Mouse (Mus musculus): ENCODE measurements at regions not wholly inside any gene's neighbourhood (a gene's known extent, or its start where the extent isn't known, plus 50 kb on each side); places are given as distances from the start of the nearest gene placed in this dataset.

DNA sequence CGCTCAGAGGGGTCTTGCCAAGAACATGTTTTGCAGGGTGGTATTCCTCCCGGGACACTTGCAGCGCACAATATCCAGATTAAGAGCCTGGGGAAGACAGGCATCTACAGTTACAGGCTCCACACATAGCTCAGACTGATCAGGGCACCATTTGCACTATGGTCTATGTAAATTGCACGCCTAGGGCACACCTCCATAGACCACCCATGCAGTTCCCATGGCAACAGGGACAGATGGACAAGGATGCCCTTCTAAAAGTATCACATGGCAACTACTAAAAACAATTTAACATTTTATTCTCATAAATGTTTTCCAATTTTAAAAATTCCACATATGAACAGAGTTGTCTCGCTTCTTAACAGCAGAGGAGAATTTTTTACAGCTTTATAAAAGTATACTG, 158.7 kb upstream of the Actbl2 start:
- 77% methylated on average over 5 of the region's 5 CpGs for WGBS
- H3K27me3 ChIP-seq: no peaks in the 10 kb centered on the region
- no peak for ATAC-seq (ENCODE audit: insufficient number of reproducible peaks, low FRiP score, low TSS enrichment, low read depth)

GRCm38 (mm10) chr13:111097336-111097735, 157.5 kb upstream of the Actbl2 start:
- H3K27ac ChIP-seq: no peak overlapping the region
- ATAC-seq (ENCODE audit: insufficient number of reproducible peaks, low FRiP score, low TSS enrichment, low read depth): no peak
- no peaks in the 10 kb centered on the region for H3K9me3 ChIP-seq
- H3K4me3 ChIP-seq: no peak overlapping the region
- H3K4me1 ChIP-seq: no peaks in the 10 kb centered on the region
- H3K9ac ChIP-seq: no peak overlapping the region
- H3K27me3 ChIP-seq: no peaks in the 10 kb centered on the region
- no peaks in the 10 kb centered on the region for H3K36me3 ChIP-seq
- 79% methylated on average over 4 of the region's 4 CpGs for WGBS
- H3K4me2 ChIP-seq: no peak overlapping the region

More for the DNA sequence above, 158.7 kb upstream of the Actbl2 start:
- Histone ChIP-seq H3K27ac (no peak overlapping the region), H3K36me3 (no peaks in the 10 kb centered on the region), H3K9me3 (no peaks in the 10 kb centered on the region), H3K9ac (no peak overlapping the region), H3K4me3 (no peak overlapping the region), H3K4me2 (no peak overlapping the region), H3K4me1 (no peaks in the 10 kb centered on the region)

DNA sequence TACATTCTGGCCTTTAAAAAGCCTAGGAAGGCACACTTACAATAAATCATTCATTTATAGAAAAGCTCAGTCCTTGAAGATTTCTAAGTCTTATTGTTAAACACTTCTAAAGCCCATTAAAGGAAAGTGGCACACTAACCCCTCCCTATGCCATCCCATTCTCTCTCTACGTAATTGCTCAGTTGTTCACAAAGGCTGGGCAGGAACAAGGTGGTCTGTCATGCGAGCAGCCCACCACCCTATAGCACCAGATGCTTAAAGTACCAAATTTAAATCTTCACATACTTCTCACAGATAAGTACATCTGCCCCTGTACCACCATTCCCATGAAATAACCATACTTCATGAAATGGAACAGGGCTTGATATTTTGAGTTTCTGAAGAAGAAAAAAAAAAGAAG, 156.1 kb upstream of the Actbl2 start:
- Histone ChIP-seq H3K4me1 (no peaks in the 10 kb centered on the region), H3K9me3 (no peaks in the 10 kb centered on the region), H3K9ac (no peak overlapping the region), H3K4me2 (no peak overlapping the region), H3K36me3 (no peaks in the 10 kb centered on the region), H3K27me3 (no peaks in the 10 kb centered on the region), H3K4me3 (no peak overlapping the region), H3K27ac (no peak overlapping the region)
- no peak for ATAC-seq (ENCODE audit: insufficient number of reproducible peaks, low FRiP score, low TSS enrichment, low read depth)
- 84% methylated on average over 2 of the region's 2 CpGs for WGBS

- WGBS: 82% methylated on average over 6 of the region's 6 CpGs
Measured at GRCm38 (mm10) chr13:111099252-111099651, 155.6 kb upstream of the Actbl2 start.

GRCm38 (mm10) chr13:111100448-111100847, 154.4 kb upstream of the Actbl2 start:
- H3K4me1 ChIP-seq: no peaks in the 10 kb centered on the region
- 84% methylated on average over 1 of the region's 1 CpGs for WGBS
- no peaks in the 10 kb centered on the region for H3K36me3 ChIP-seq
- H3K27me3 ChIP-seq: no peaks in the 10 kb centered on the region
- no peak overlapping the region for H3K4me2 ChIP-seq
- H3K9ac ChIP-seq: no peak overlapping the region
- H3K27ac ChIP-seq: no peak overlapping the region
- no peak for ATAC-seq (ENCODE audit: insufficient number of reproducible peaks, low FRiP score, low TSS enrichment, low read depth)
- no peak overlapping the region for H3K4me3 ChIP-seq
- H3K9me3 ChIP-seq: no peaks in the 10 kb centered on the region

More at GRCm38 (mm10) chr13:111099252-111099651, 155.6 kb upstream of the Actbl2 start:
- no peaks in the 10 kb centered on the region for H3K9me3 ChIP-seq
- H3K4me3 ChIP-seq: no peak overlapping the region
- no peak overlapping the region for H3K9ac ChIP-seq
- ATAC-seq (ENCODE audit: insufficient number of reproducible peaks, low FRiP score, low TSS enrichment, low read depth): no peak
- no peaks in the 10 kb centered on the region for H3K36me3 ChIP-seq
- no peak overlapping the region for H3K4me2 ChIP-seq
- no peaks in the 10 kb centered on the region for H3K4me1 ChIP-seq
- no peak overlapping the region for H3K27ac ChIP-seq
- H3K27me3 ChIP-seq: no peaks in the 10 kb centered on the region

DNA sequence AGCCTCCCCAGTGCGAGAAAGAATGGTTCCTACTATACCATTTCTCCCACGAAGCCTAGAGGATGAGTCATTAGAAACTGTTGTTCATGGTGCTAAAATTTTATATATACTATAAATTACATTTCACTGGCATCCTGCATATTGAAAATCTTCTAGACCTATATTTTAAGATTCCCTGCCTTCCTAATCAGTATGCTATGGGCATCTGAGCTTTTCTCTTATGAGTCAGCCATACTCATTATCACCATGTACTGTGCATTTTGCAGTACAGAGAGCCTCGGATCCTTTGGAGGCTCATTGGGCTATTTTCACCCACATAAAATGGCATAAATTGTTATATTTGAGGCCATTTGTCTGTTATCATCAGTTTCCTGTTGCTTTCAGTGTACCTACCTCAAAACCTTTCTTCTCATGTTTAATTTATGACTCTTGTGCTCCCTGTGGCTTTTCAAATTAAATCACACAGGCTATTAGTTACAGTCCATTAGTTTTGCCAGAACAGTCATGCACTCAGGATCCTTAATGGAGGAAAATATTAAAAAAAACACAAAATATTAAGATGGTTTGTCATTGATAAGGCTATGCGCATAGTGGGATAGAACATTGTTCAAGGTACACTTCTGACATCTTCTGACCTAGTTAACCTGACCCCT, 150.1 kb upstream of the Actbl2 start:
- no peak overlapping the region for H3K9ac ChIP-seq
- H3K4me2 ChIP-seq: no peak overlapping the region
- WGBS: 71% methylated on average over 4 of the region's 4 CpGs
- H3K27me3 ChIP-seq: no peaks in the 10 kb centered on the region
- H3K9me3 ChIP-seq: no peaks in the 10 kb centered on the region
- ATAC-seq (ENCODE audit: insufficient number of reproducible peaks, low FRiP score, low TSS enrichment, low read depth): no peak
- H3K4me3 ChIP-seq: no peak overlapping the region
- H3K4me1 ChIP-seq: no peaks in the 10 kb centered on the region
- no peak overlapping the region for H3K27ac ChIP-seq
- H3K36me3 ChIP-seq: no peaks in the 10 kb centered on the region

DNA sequence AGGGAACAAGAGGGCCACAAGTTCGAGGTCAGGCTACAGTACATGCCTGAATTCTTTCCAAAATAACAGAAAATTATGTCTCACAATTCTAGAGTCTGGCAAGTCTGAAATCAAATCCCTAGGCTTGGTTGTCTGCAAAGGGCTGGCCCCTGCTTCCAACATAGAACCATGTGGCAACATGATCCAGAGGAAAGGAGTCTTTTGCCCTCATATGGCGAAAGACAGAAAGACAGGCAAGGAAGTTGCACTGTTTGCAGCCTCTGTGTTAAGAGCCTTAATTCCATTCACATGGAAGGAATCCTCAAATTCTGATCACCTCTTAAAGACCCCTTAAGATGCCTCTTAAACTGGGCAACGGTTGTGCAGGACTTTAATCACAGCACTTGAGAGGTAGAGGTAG, 123.7 kb upstream of the Actbl2 start:
- no peaks in the 10 kb centered on the region for H3K9me3 ChIP-seq
- no peaks in the 10 kb centered on the region for H3K36me3 ChIP-seq
- WGBS: 79% methylated on average over 3 of the region's 3 CpGs
- H3K4me3 ChIP-seq: no peak overlapping the region
- no peak overlapping the region for H3K27ac ChIP-seq
- no peak for ATAC-seq (ENCODE audit: insufficient number of reproducible peaks, low FRiP score, low TSS enrichment, low read depth)
- no peaks in the 10 kb centered on the region for H3K27me3 ChIP-seq
- no peak overlapping the region for H3K4me2 ChIP-seq
- H3K4me1 ChIP-seq: no peaks in the 10 kb centered on the region
- no peak overlapping the region for H3K9ac ChIP-seq

DNA sequence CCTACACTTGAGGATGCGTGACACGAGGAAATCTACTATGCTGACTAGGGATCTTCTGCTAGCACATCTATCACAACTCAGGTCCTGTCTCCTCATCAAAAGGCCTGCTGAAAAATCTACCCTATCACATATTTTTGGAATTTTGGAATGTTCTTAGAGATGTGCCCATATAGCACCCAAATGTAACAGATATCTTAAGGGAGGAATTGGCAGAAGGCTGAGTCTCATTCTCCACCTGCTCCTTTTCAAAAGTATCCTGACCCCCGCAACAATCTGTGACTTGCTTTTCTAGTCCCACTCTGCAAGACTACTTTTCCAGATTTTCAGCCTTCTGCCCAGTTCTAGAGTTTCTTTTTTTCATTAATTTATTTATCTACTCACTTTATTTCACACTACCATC, 118.4 kb upstream of the Actbl2 start:
- Histone ChIP-seq H3K4me1 (no peaks in the 10 kb centered on the region), H3K27ac (no peak overlapping the region), H3K9ac (no peak overlapping the region), H3K36me3 (no peaks in the 10 kb centered on the region), H3K27me3 (no peaks in the 10 kb centered on the region), H3K4me2 (no peak overlapping the region), H3K9me3 (no peaks in the 10 kb centered on the region), H3K4me3 (no peak overlapping the region)
- WGBS: 88% methylated on average over 3 of the region's 3 CpGs
- no peak for ATAC-seq (ENCODE audit: insufficient number of reproducible peaks, low FRiP score, low TSS enrichment, low read depth)

GRCm38 (mm10) chr13:111142757-111143420, 111.9 kb upstream of the Actbl2 start:
- Histone ChIP-seq H3K27ac (no peak overlapping the region), H3K27me3 (no peaks in the 10 kb centered on the region), H3K9me3 (no peaks in the 10 kb centered on the region), H3K4me1 (no peaks in the 10 kb centered on the region), H3K4me2 (no peak overlapping the region), H3K9ac (no peak overlapping the region), H3K4me3 (no peak overlapping the region), H3K36me3 (no peaks in the 10 kb centered on the region)
- 67% methylated on average over 7 of the region's 7 CpGs for WGBS
- ATAC-seq (ENCODE audit: insufficient number of reproducible peaks, low FRiP score, low TSS enrichment, low read depth): no peak

- no peak for ATAC-seq (ENCODE audit: insufficient number of reproducible peaks, low FRiP score, low TSS enrichment, low read depth)
- H3K36me3 ChIP-seq: no peaks in the 10 kb centered on the region
- 81% methylated on average over 3 of the region's 3 CpGs for WGBS
Measured at GRCm38 (mm10) chr13:111144721-111145120, 110.1 kb upstream of the Actbl2 start.

GRCm38 (mm10) chr13:111157921-111158638, 96.7 kb upstream of the Actbl2 start:
- H3K9me3 ChIP-seq: no peaks in the 10 kb centered on the region
- WGBS: 60% methylated on average over 14 of the region's 14 CpGs
- no peak for ATAC-seq (ENCODE audit: insufficient number of reproducible peaks, low FRiP score, low TSS enrichment, low read depth)
- no peak overlapping the region for H3K27ac ChIP-seq
- H3K4me1 ChIP-seq: no peaks in the 10 kb centered on the region
- H3K4me2 ChIP-seq: no peak overlapping the region
- H3K36me3 ChIP-seq: no peaks in the 10 kb centered on the region
- no peak overlapping the region for H3K9ac ChIP-seq
- no peak overlapping the region for H3K4me3 ChIP-seq
- H3K27me3 ChIP-seq: no peaks in the 10 kb centered on the region

More at GRCm38 (mm10) chr13:111144721-111145120, 110.1 kb upstream of the Actbl2 start:
- H3K27me3 ChIP-seq: no peaks in the 10 kb centered on the region
- H3K4me3 ChIP-seq: no peak overlapping the region
- no peaks in the 10 kb centered on the region for H3K4me1 ChIP-seq
- H3K9ac ChIP-seq: no peak overlapping the region
- no peak overlapping the region for H3K4me2 ChIP-seq
- no peaks in the 10 kb centered on the region for H3K9me3 ChIP-seq
- no peak overlapping the region for H3K27ac ChIP-seq

DNA sequence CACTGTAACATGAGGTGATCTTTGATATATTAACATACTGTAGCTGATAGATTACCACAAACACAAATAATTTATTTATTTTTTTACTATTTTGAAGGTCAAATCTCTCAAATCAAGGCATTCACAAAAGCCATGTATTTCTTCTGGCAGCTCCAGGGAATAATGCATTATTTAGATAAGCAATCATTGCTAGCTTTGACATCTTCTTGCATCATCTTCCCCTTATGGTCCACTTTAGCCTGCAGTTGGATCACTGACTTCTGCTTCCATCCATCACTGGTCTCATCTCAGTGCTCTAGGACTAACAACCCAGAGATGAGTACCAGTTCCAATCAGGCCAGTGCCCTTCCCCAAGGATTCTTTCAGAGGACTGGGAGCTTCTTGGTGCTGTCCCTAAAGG, 95.3 kb upstream of the Actbl2 start:
- no peak overlapping the region for H3K27ac ChIP-seq
- H3K4me3 ChIP-seq: no peak overlapping the region
- H3K36me3 ChIP-seq: no peaks in the 10 kb centered on the region
- H3K4me2 ChIP-seq: no peak overlapping the region
- H3K9ac ChIP-seq: no peak overlapping the region
- ATAC-seq (ENCODE audit: insufficient number of reproducible peaks, low FRiP score, low TSS enrichment, low read depth): no peak
- no peaks in the 10 kb centered on the region for H3K4me1 ChIP-seq
- no peaks in the 10 kb centered on the region for H3K9me3 ChIP-seq
- no peaks in the 10 kb centered on the region for H3K27me3 ChIP-seq

All from limb, embryonic 15.5 days (tissue).